Comparison of ENCODE assay signal across 11 mouse cellular contexts in the genomic region with DNA sequence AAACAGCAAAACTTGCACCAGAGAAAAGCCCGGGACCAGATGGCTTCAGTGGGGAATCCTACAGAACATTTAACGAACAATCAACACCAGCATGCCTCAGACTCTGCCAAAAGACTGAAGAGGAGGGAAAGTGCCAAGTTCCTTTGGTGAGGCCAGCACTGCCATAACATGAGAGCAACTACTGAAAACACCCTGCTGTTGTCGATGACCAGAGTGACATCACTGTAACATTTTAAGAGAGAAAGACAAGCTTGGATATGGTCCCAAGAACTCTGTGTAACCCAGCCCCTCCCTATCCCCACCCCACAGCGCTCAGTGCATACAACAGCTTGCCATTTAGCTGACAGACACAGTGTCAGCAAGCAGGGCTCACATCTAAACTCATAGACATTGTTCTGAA. TPM values are rescaled to one million over a fixed set of nuclear protein-coding genes. Genes with fewer than 3 reads are reported as not detected.
DNase-seq lines count a peak whose midpoint lies in the region; ATAC-seq and TF ChIP-seq lines count a peak whose summit lies in the region.
"Had no signal": no experiment of that assay in that cellular context is flagged by ENCODE, and none has a peak within 500 bp of the region (broad histone marks: within the 10 kb centered on the region; RNA-seq: fewer than 3 reads in every experiment).

No protein-coding gene starts in this region.

- peak; percentile 15 for DNase-seq in gastrocnemius, postnatal 25 days
- no peak for DNase-seq in gastrocnemius, postnatal 10 days
- DNase-seq in midbrain, postnatal 0 days (ENCODE audit: low spot score) = peak; percentile 78
- DNase-seq in heart, postnatal 10 days = peak; percentile 40 to 65
- peak; percentile 11 for DNase-seq in right cerebral cortex, postnatal 4 days
- DNase-seq in natural killer cell, adult 2 months (ENCODE audit: low spot score in 2 of 2) = no peak
- DNase-seq: kidney, adult 9 months; midbrain, embryonic 14.5 days; thymus, postnatal 14 days had no signal

- no peaks in the 10 kb centered on the region for H3K4me1 ChIP-seq in midbrain, postnatal 0 days (ENCODE audit: insufficient read depth, low read length)
- H3K4me1 ChIP-seq in midbrain, embryonic 15.5 days = no peaks in the 10 kb centered on the region

- H3K36me3 ChIP-seq in midbrain, postnatal 0 days (ENCODE audit: insufficient read depth, low read length) = peaks cover 52% of the 10 kb centered on the region
- H3K36me3 ChIP-seq in midbrain, embryonic 15.5 days (replicated peaks) = peaks cover 58% of the 10 kb centered on the region

- no peak; the same call in 1 of the 2 replicates for ATAC-seq in midbrain, postnatal 0 days (ENCODE audit: low FRiP score)
- no peak for ATAC-seq in midbrain, embryonic 15.5 days (replicated peaks)
- no peak for ATAC-seq in activated CD4-positive, CD25-positive, alpha-beta regulatory T cell, adult 4 months

- H3K9ac ChIP-seq in midbrain, postnatal 0 days (replicated peaks; ENCODE audit: low read length, poor library complexity, severe bottlenecking) = no peak overlapping the region
- no peak overlapping the region for H3K9ac ChIP-seq in midbrain, embryonic 15.5 days

- no peaks in the 10 kb centered on the region for H3K9me3 ChIP-seq in midbrain, postnatal 0 days (ENCODE audit: low read length)
- no peaks in the 10 kb centered on the region for H3K9me3 ChIP-seq in midbrain, embryonic 15.5 days

- no peak for TF ChIP-seq CTCF in midbrain, postnatal 0 days (IDR thresholded peaks at IDR 0.05)

- H3K4me2 ChIP-seq in midbrain, postnatal 0 days (ENCODE audit: low read depth, low read length, poor library complexity, severe bottlenecking) = no peak overlapping the region
- H3K4me2 ChIP-seq in midbrain, embryonic 15.5 days = no peak overlapping the region

- 79% methylated on average over 4 of the region's 4 CpGs for WGBS in midbrain, postnatal 0 days
- 85% methylated on average over 4 of the region's 4 CpGs for WGBS in midbrain, embryonic 15.5 days

- no peaks in the 10 kb centered on the region for H3K27me3 ChIP-seq in midbrain, postnatal 0 days (ENCODE audit: insufficient read depth, low read length)
- no peaks in the 10 kb centered on the region for H3K27me3 ChIP-seq in midbrain, embryonic 15.5 days (replicated peaks)

- no peak overlapping the region for H3K27ac ChIP-seq in midbrain, postnatal 0 days (ENCODE audit: low read depth, low read length)
- H3K27ac ChIP-seq in midbrain, embryonic 15.5 days = no peak overlapping the region

- no peak overlapping the region for H3K4me3 ChIP-seq in midbrain, postnatal 0 days (ENCODE audit: low read depth, low read length)
- no peak overlapping the region for H3K4me3 ChIP-seq in midbrain, embryonic 15.5 days

- intact Hi-C loops in heart, postnatal 10 days (cut with DNase I) = no loop called here

RNA-seq across cellular contexts. Expression of a gene that starts 11.7 kb away (rescaled TPM):
- 10 to 100 TPM; 29.9 to 30.1 TPM for total RNA-seq in gastrocnemius, postnatal 25 days (2021)
- 10 to 100 TPM; 37.3 to 44.7 TPM for total RNA-seq in gastrocnemius, postnatal 10 days (2021)
- 95.1 and 102 TPM in 2 replicates for total RNA-seq in midbrain, postnatal 0 days (2014; rRNA removed)
- 85.0 TPM in 2 replicates for polyA plus RNA-seq in midbrain, postnatal 0 days (2015; fragmentation: Nextera tagmentation; extraction: Ambion mirVana)
- polyA plus RNA-seq in midbrain, embryonic 15.5 days (2015; fragmentation: Nextera tagmentation; extraction: Ambion mirVana) = 133 TPM in 2 replicates
- total RNA-seq in heart, postnatal 10 days (2021) = 10 to 100 TPM; 77.2 to 80.4 TPM
- polyA plus RNA-seq in activated CD4-positive, CD25-positive, alpha-beta regulatory T cell, adult 4 months (2017; shearing (Covaris generic)) = 10 to 100 TPM; 32.2 to 39.0 TPM

RNA-seq across cellular contexts. Expression of a gene that starts 12.0 kb away (rescaled TPM):
- 10 to 100 TPM; 25.1 to 25.5 TPM for total RNA-seq in gastrocnemius, postnatal 25 days (2021)
- total RNA-seq in gastrocnemius, postnatal 10 days (2021) = 10 to 100 TPM; 25.8 to 34.0 TPM
- total RNA-seq in midbrain, postnatal 0 days (2014; rRNA removed) = 45.2 and 66.6 TPM in 2 replicates
- 35.0 and 36.3 TPM in 2 replicates for polyA plus RNA-seq in midbrain, postnatal 0 days (2015; fragmentation: Nextera tagmentation; extraction: Ambion mirVana)
- polyA plus RNA-seq in midbrain, embryonic 15.5 days (2015; fragmentation: Nextera tagmentation; extraction: Ambion mirVana) = 49.3 and 55.4 TPM in 2 replicates
- 10 to 100 TPM; 27.3 to 31.1 TPM for total RNA-seq in heart, postnatal 10 days (2021)
- polyA plus RNA-seq in activated CD4-positive, CD25-positive, alpha-beta regulatory T cell, adult 4 months (2017; shearing (Covaris generic)) = 10 to 100 TPM; 29.5 to 36.1 TPM

Comparison
In these comparisons a context has a peak if more than half of its experiments do, and no peak if none do; other contexts are left out.
1. DNase-seq: peak in gastrocnemius, postnatal 25 days (single experiment), midbrain, postnatal 0 days (single experiment), heart, postnatal 10 days (2 of 2) and right cerebral cortex, postnatal 4 days (single experiment); none in gastrocnemius, postnatal 10 days (single experiment) and natural killer cell, adult 2 months (0 of 2).